Mouse (Mus musculus) ES-E14 (cell line): ENCODE data around the gene Gm21887. TPM values are rescaled to one million over a fixed set of nuclear protein-coding genes. Genes with fewer than 3 reads are reported as not detected.
"Not testable (repeated sequence)": the region's sequence is repeated elsewhere in the genome, so short reads cannot be mapped to it uniquely, and the experiment has no call there.

ENCODE experiments used
- DNase-seq: peaks from one replicate; pipeline ENCODE4 v3.0.0-alpha.2; 2013; ENCODE audit warnings: low read depth, low spot score
- H3K27ac ChIP-seq: 2 replicates; pipeline ENCODE4 v1.5.1; 2012; ENCODE audit warnings: low read depth, mild to moderate bottlenecking, low read length, moderate library complexity, mixed read lengths; ENCODE audit not compliant: poor library complexity, insufficient read depth, severe bottlenecking
- H3K36me3 ChIP-seq: 2 replicates; pipeline ENCODE4 v1.6.1; 2012; ENCODE audit warnings: mild to moderate bottlenecking, low read length, moderate library complexity, mixed read lengths; ENCODE audit not compliant: control insufficient read depth, poor library complexity, insufficient read depth, severe bottlenecking
- H3K4me1 ChIP-seq, 2 experiments: fragments of 150-350 bp in 1 of 2; sonication (generic) in 1 of 2; 2 replicates each; pipeline ENCODE4 v1.6.1; 2012; ENCODE audit warnings: low read length in 2 of 2, mild to moderate bottlenecking in 1 of 2, mixed read lengths in 1 of 2; ENCODE audit not compliant: control insufficient read depth in 2 of 2, insufficient read depth in 2 of 2, poor library complexity in 1 of 2
- H3K4me3 ChIP-seq, 2 experiments: fragments of 150-350 bp in 1 of 2; sonication (generic) in 1 of 2; 2 replicates each; pipeline ENCODE4 v1.5.1; 2012; ENCODE audit warnings: low read length in 2 of 2, low read depth in 1 of 2, mild to moderate bottlenecking in 1 of 2, mixed read lengths in 1 of 2; ENCODE audit not compliant: insufficient read depth in 1 of 2, poor library complexity in 1 of 2, severe bottlenecking in 1 of 2
- H3K9ac ChIP-seq: 2 replicates; pipeline ENCODE4 v1.6.1; 2012; ENCODE audit warnings: low read depth, mild to moderate bottlenecking, low read length, mixed read lengths; ENCODE audit not compliant: poor library complexity, insufficient read depth, severe bottlenecking
- H3K9me3 ChIP-seq: fragments of 150-350 bp; sonication (generic); 2 replicates; pipeline ENCODE4 v1.6.1; 2012; ENCODE audit warnings: low read depth, mild to moderate bottlenecking, low read length; ENCODE audit not compliant: control insufficient read depth, insufficient read depth
- in situ Hi-C, 2 experiments: fragments of 600-800 bp; cut with MboI; formaldehyde crosslinking; loops; one replicate each; pipeline ENCODE4 v1.15.1; 2025; ENCODE audit warnings: low sequenced_read_pairs in 2 of 2, inconsistent platforms in 1 of 2; ENCODE audit not compliant: unreplicated experiment in 2 of 2
- total RNA-seq: library from RNA; depleted of rRNA; stranded (reverse); fragments of 300-350 nt; gene quantifications from 2 replicates; pipeline ENCODE4 v1.2.3, GENCODE M21; 2012

Gm21887 gene
- total RNA-seq, 1 experiment, result 165 TPM

GRCm38 (mm10) chrX:169986519-169987367, 22.7 kb upstream of the Gm21887 start:
- Histone ChIP-seq H3K27ac (peak overlapping the region; percentile 8; the same call in 1 of the 2 replicates), H3K9me3 (peaks cover 58% of the 10 kb centered on the region), H3K4me3 (peak overlapping the region; percentile 1 to 29; a peak in 3 of 4 replicates), H3K36me3 (peaks cover 81% of the 10 kb centered on the region), H3K9ac (peak overlapping the region; percentile 4; the same call in 1 of the 2 replicates)
- in situ Hi-C loops, H3K4me1 ChIP-seq: not testable (repeated sequence)
- DNase-seq, result peak; percentile 89

- peak overlapping the region; percentile 1; the same call in 1 of the 2 replicates for H3K27ac ChIP-seq
- in situ Hi-C loops, H3K4me3 ChIP-seq, H3K4me1 ChIP-seq, H3K9ac ChIP-seq: not testable (repeated sequence)
- H3K9me3 ChIP-seq, result peaks cover 58% of the 10 kb centered on the region
- peak; percentile 75 for DNase-seq
- H3K36me3 ChIP-seq, result peaks cover 80% of the 10 kb centered on the region
Measured at GRCm38 (mm10) chrX:169987368-169987837, 22.1 kb upstream of the Gm21887 start.

- Histone ChIP-seq H3K27ac (peak overlapping the region; percentile 6; the same call in 1 of the 2 replicates), H3K36me3 (peaks cover 74% of the 10 kb centered on the region), H3K9me3 (peaks cover 54% of the 10 kb centered on the region)
- in situ Hi-C loops, H3K4me1 ChIP-seq, H3K9ac ChIP-seq, H3K4me3 ChIP-seq: not testable (repeated sequence)
- peak; percentile 74 for DNase-seq
Measured at GRCm38 (mm10) chrX:169988571-169989218, 20.8 kb upstream of the Gm21887 start.

GRCm38 (mm10) chrX:169989219-169989595, 20.3 kb upstream of the Gm21887 start:
- H3K9ac ChIP-seq, H3K4me3 ChIP-seq, in situ Hi-C loops: not testable (repeated sequence)
- Histone ChIP-seq H3K36me3 (peaks cover 72% of the 10 kb centered on the region), H3K27ac (peak overlapping the region; percentile 6; the same call in 1 of the 2 replicates), H3K4me1 (peaks cover 0 to 11% of the 10 kb centered on the region in 2 experiments; a peak in 1 of 4 replicates), H3K9me3 (peaks cover 49% of the 10 kb centered on the region)
- DNase-seq, result peak; percentile 58

- peak; percentile 99 for DNase-seq
- in situ Hi-C loops, H3K9ac ChIP-seq: not testable (repeated sequence)
Measured at GRCm38 (mm10) chrX:169989691-169990631, 19.5 kb upstream of the Gm21887 start.

GRCm38 (mm10) chrX:169991128-169991873, 18.2 kb upstream of the Gm21887 start:
- in situ Hi-C loops, result not testable (repeated sequence)

More at GRCm38 (mm10) chrX:169989691-169990631, 19.5 kb upstream of the Gm21887 start:
- peak overlapping the region; percentile 0; the same call in 1 of the 2 replicates for H3K27ac ChIP-seq
- H3K36me3 ChIP-seq, result peaks cover 64% of the 10 kb centered on the region
- peaks cover 0 to 11% of the 10 kb centered on the region in 2 experiments; a peak in 1 of 4 replicates for H3K4me1 ChIP-seq
- not testable (repeated sequence) for H3K4me3 ChIP-seq
- peaks cover 44% of the 10 kb centered on the region for H3K9me3 ChIP-seq

More at GRCm38 (mm10) chrX:169991128-169991873, 18.2 kb upstream of the Gm21887 start:
- Histone ChIP-seq H3K9ac (peak overlapping the region; percentile 2), H3K36me3 (peaks cover 54% of the 10 kb centered on the region), H3K9me3 (peaks cover 36% of the 10 kb centered on the region), H3K4me3 (peak overlapping the region; percentile 1 to 6; a peak in 3 of 4 replicates), H3K4me1 (peaks cover 0 to 11% of the 10 kb centered on the region in 2 experiments; a peak in 1 of 4 replicates), H3K27ac (peak overlapping the region; percentile 32)
- DNase-seq, result peak; percentile 100
